Mouse (Mus musculus) urinary bladder, postnatal 4 days (tissue): ENCODE measurements around the gene Rasgef1a.

Experiments
- DNase-seq, 2 experiments: peaks; one replicate each; pipeline ENCODE4 v3.0.0; 2021 to 2022; ENCODE audit warnings: low spot score in 2 of 2

The Rasgef1a gene

GRCm38 (mm10) chr6:118130022-118130421 lies 118.8 kb downstream of the Rasgef1a start:
- no peak for DNase-seq

- no peak for DNase-seq
These were observed 123.2 kb downstream of the Rasgef1a start for GRCm38 (mm10) chr6:118134461-118134860.

GRCm38 (mm10) chr6:118137148-118137547 lies 125.9 kb downstream of the Rasgef1a start:
- DNase-seq: no peak

GRCm38 (mm10) chr6:118138731-118139709 lies 127.8 kb downstream of the Rasgef1a start, which contains the start of gene Csgalnact2:
Csgalnact2 (minus strand) TSS chr6:118139140.
- DNase-seq: peak; percentile 95

- no peak for DNase-seq
These were observed 129.7 kb downstream of the Rasgef1a start for GRCm38 (mm10) chr6:118140961-118141360.
